Mouse (Mus musculus) kidney, postnatal 0 days (tissue): ENCODE measurements around the gene Magix. TPM values are rescaled to one million over a fixed set of nuclear protein-coding genes. Genes with fewer than 3 reads are reported as not detected.
A peak's percentile ranks its signal among the peaks of the same experiment; 100 is the strongest.

Experiments used
- ATAC-seq: fragments of 200-750 bp; cut with Nextera tagmentation; replicated peaks from 2 replicates; pipeline ENCODE4 v1.8.0; 2017; ENCODE audit warnings: low read depth, moderate number of reproducible peaks, moderate TSS enrichment, moderate library complexity; ENCODE audit not compliant: low FRiP score
- DNase-seq: peaks from one replicate; pipeline ENCODE4 v3.0.0-alpha.2; 2016; ENCODE audit warnings: low spot score
- H3K27ac ChIP-seq: fragments of 300-500 bp; sonication (generic); 2 replicates; pipeline ENCODE4 v1.5.1; 2014; ENCODE audit warnings: mild to moderate bottlenecking
- H3K27me3 ChIP-seq: fragments of 300-500 bp; sonication (generic); 2 replicates; pipeline ENCODE4 v1.6.1; 2014; ENCODE audit warnings: low read length, mixed read lengths; ENCODE audit not compliant: insufficient read depth
- H3K36me3 ChIP-seq: fragments of 300-500 bp; sonication (generic); 2 replicates; pipeline ENCODE4 v1.6.1; 2014; ENCODE audit warnings: low read length, mixed read lengths; ENCODE audit not compliant: insufficient read depth
- H3K4me1 ChIP-seq: fragments of 300-500 bp; sonication (generic); replicated peaks from 2 replicates; pipeline ENCODE4 v1.6.1; 2014; ENCODE audit warnings: antibody characterized with exemption, low read length, mixed read lengths; ENCODE audit not compliant: insufficient read depth
- H3K4me2 ChIP-seq: fragments of 300-500 bp; sonication (generic); 2 replicates; pipeline ENCODE4 v1.6.1; 2014; ENCODE audit warnings: mild to moderate bottlenecking, low read length, moderate library complexity, mixed read lengths
- H3K4me3 ChIP-seq: fragments of 300-500 bp; sonication (generic); replicated peaks from 2 replicates; pipeline ENCODE4 v1.5.1; 2014; ENCODE audit warnings: low read depth, low read length
- H3K9ac ChIP-seq: fragments of 300-500 bp; sonication (generic); 2 replicates; pipeline ENCODE4 v1.6.1; 2014; ENCODE audit warnings: low read depth, low read length
- H3K9me3 ChIP-seq: fragments of 300-500 bp; sonication (generic); replicated peaks from 2 replicates; pipeline ENCODE4 v1.6.1; 2016; ENCODE audit warnings: low read length, inconsistent platforms, mixed read lengths
- CTCF ChIP-seq: IDR thresholded peaks from 2 replicates; pipeline ENCODE4 v1.5.1; 2016; ENCODE audit warnings: antibody characterized with exemption, low read depth, mild to moderate bottlenecking, moderate library complexity
- WGBS: fragments of 180-500 bp; shearing (Covaris S2); extraction: QIAGEN DNeasy Blood & Tissue Kit; methylation state at CpG from one replicate; pipeline ENCODE4 v1.1.7; 2014; 5-methylcytosine and 5-hydroxymethylcytosine counted together
- polyA plus RNA-seq: library from polyadenylated mRNA; unstranded; fragments of >200 nt; fragmentation: Nextera tagmentation; extraction: Ambion mirVana; gene quantifications from 2 replicates; pipeline ENCODE4 v1.2.1, GENCODE M21; 2015

Magix gene
- polyA plus RNA-seq, 1 experiment from 2014 or later = 2.3 TPM

- no peak overlapping the region for H3K4me2 ChIP-seq
- H3K9me3 ChIP-seq = no peaks in the 10 kb centered on the region
- no peak overlapping the region for H3K4me3 ChIP-seq
- no peaks in the 10 kb centered on the region for H3K27me3 ChIP-seq
- 26% methylated on average over 13 of the region's 13 CpGs for WGBS
- DNase-seq (no peak), ATAC-seq (peak; percentile 17; the same call in 1 of the 2 replicates)
- no peak overlapping the region for H3K9ac ChIP-seq
- H3K27ac ChIP-seq = no peak overlapping the region
- no peak for TF ChIP-seq CTCF
- no peaks in the 10 kb centered on the region for H3K36me3 ChIP-seq
- no peaks in the 10 kb centered on the region for H3K4me1 ChIP-seq
Observed at GRCm38 (mm10) chrX:7639536-7640325, 41.3 kb downstream of the Magix start.

- peak; percentile 70 for DNase-seq
- no peaks in the 10 kb centered on the region for H3K27me3 ChIP-seq
- peak; percentile 74 for ATAC-seq
- H3K9me3 ChIP-seq = no peaks in the 10 kb centered on the region
- WGBS = 30% methylated on average over 42 of the region's 42 CpGs
- no peak within 1 kb of the TSS for H3K27ac ChIP-seq
- H3K9ac ChIP-seq = no peak within 1 kb of the TSS
- no peaks in the 10 kb centered on the region for H3K36me3 ChIP-seq
- H3K4me3 ChIP-seq = peak within 1 kb of the TSS; percentile 20
- H3K4me1 ChIP-seq = no peaks in the 10 kb centered on the region
- TF ChIP-seq CTCF = no peak
- peak within 1 kb of the TSS; percentile 47 for H3K4me2 ChIP-seq
Observed at GRCm38 (mm10) chrX:7638401-7639091, 42.5 kb downstream of the Magix start, which contains the start of gene Syp. TSS of gene Syp (plus strand) at chrX:7638471.

GRCm38 (mm10) chrX:7635101-7635500, 46.0 kb downstream of the Magix start:
- Histone ChIP-seq H3K36me3 (no peaks in the 10 kb centered on the region), H3K4me2 (no peak overlapping the region), H3K27me3 (no peaks in the 10 kb centered on the region), H3K4me3 (no peak overlapping the region), H3K27ac (no peak overlapping the region), H3K9ac (no peak overlapping the region), H3K9me3 (no peaks in the 10 kb centered on the region), H3K4me1 (no peaks in the 10 kb centered on the region)
- no peak for ATAC-seq
- DNase-seq = no peak
- TF ChIP-seq CTCF = no peak
- WGBS = 74% methylated on average over 3 of the region's 3 CpGs

GRCm38 (mm10) chrX:7632560-7632959, 48.5 kb downstream of the Magix start:
- Histone ChIP-seq H3K4me3 (no peak overlapping the region), H3K4me2 (no peak overlapping the region), H3K9me3 (no peaks in the 10 kb centered on the region), H3K27me3 (no peaks in the 10 kb centered on the region), H3K9ac (no peak overlapping the region), H3K4me1 (no peaks in the 10 kb centered on the region), H3K36me3 (no peaks in the 10 kb centered on the region), H3K27ac (no peak overlapping the region)
- ATAC-seq (no peak), DNase-seq (no peak)
- WGBS = 82% methylated on average over 6 of the region's 6 CpGs
- no peak for TF ChIP-seq CTCF

Other genes starting within 250 kb of the Magix start
- gene Foxp3, start 107.6 kb downstream of the Magix start, polyA plus RNA-seq = 0.04 TPM in 1 of 2 replicates, not detected in the other
- gene Ppp1r3f, start 107.0 kb downstream of the Magix start, polyA plus RNA-seq = 1.4 and 1.6 TPM in 2 replicates
- gene Ccdc22, start 75.7 kb downstream of the Magix start, polyA plus RNA-seq = 27.8 and 29.2 TPM in 2 replicates
- 0.04 TPM in 1 of 2 replicates, not detected in the other for gene Cacna1f, start 74.2 kb downstream of the Magix start, polyA plus RNA-seq
- gene Syp, start 42.8 kb downstream of the Magix start, polyA plus RNA-seq = 1.3 and 1.4 TPM in 2 replicates
- gene Prickle3, start 24.0 kb downstream of the Magix start, polyA plus RNA-seq = 9.5 and 9.7 TPM in 2 replicates
- gene Plp2, start 9.9 kb downstream of the Magix start, polyA plus RNA-seq = 142 and 153 TPM in 2 replicates
- gene Gpkow, start 15.9 kb upstream of the Magix start, polyA plus RNA-seq = 32.7 and 36.2 TPM in 2 replicates
- 39.6 and 40.6 TPM in 2 replicates for gene Wdr45, start 33.1 kb upstream of the Magix start, polyA plus RNA-seq
- 0.30 TPM in 1 of 2 replicates, not detected in the other for gene Gm45208, start 41.0 kb upstream of the Magix start, polyA plus RNA-seq
- gene Praf2, start 47.2 kb upstream of the Magix start, polyA plus RNA-seq = 40.9 and 41.6 TPM in 2 replicates
- 16.8 and 17.4 TPM in 2 replicates for gene Ccdc120, start 69.7 kb upstream of the Magix start, polyA plus RNA-seq
- gene Tfe3, start 81.3 kb upstream of the Magix start, polyA plus RNA-seq = 22.9 and 24.1 TPM in 2 replicates
- gene Gripap1, start 108.5 kb upstream of the Magix start, polyA plus RNA-seq = 29.6 and 30.1 TPM in 2 replicates
- 0.68 and 0.83 TPM in 2 replicates for gene Kcnd1, start 141.0 kb upstream of the Magix start, polyA plus RNA-seq
- 31.8 and 36.8 TPM in 2 replicates for gene Otud5, start 160.1 kb upstream of the Magix start, polyA plus RNA-seq
- 6.2 and 7.8 TPM in 2 replicates for gene Pim2, start 197.0 kb upstream of the Magix start, polyA plus RNA-seq
- gene Slc35a2, start 202.8 kb upstream of the Magix start, polyA plus RNA-seq = 25.9 and 32.5 TPM in 2 replicates
- 99.7 and 108 TPM in 2 replicates for gene Pqbp1, start 218.0 kb upstream of the Magix start, polyA plus RNA-seq
- 140 and 145 TPM in 2 replicates for gene Timm17b, start 218.1 kb upstream of the Magix start, polyA plus RNA-seq
- not detected in 2 replicates for gene Gm10491, start 226.6 kb upstream of the Magix start, polyA plus RNA-seq
- not detected in 2 replicates for gene Gm10490, start 228.3 kb upstream of the Magix start, polyA plus RNA-seq
- 0.41 and 0.59 TPM in 2 replicates for gene Pcsk1n, start 238.6 kb upstream of the Magix start, polyA plus RNA-seq
- gene Eras, start 247.4 kb upstream of the Magix start, polyA plus RNA-seq = not detected in 2 replicates